Mouse (Mus musculus) thymus, adult 2 months (tissue): ENCODE results near the gene Sstr2.

ENCODE experiments used
- CTCF ChIP-seq: fragments of 200-500 bp; IDR thresholded peaks from 2 replicates; pipeline ENCODE4 v1.5.1; 2012; ENCODE audit warnings: mild to moderate bottlenecking, control low read depth, low read length, moderate library complexity, borderline replicate concordance; ENCODE audit not compliant: control insufficient read depth, poor library complexity, insufficient read depth; ENCODE audit errors: extremely low read depth
- POLR2A ChIP-seq: fragments of 200-500 bp; IDR thresholded peaks from 2 replicates; pipeline ENCODE4 v1.6.1; 2012; ENCODE audit warnings: mild to moderate bottlenecking, low read length, control low read depth, moderate library complexity; ENCODE audit not compliant: control insufficient read depth, poor library complexity, insufficient read depth; ENCODE audit errors: extremely low read depth

- no peak for TF ChIP-seq POLR2A
- no peak for TF ChIP-seq CTCF
Measured at GRCm38 (mm10) chr11:113666205-113666604, 47.1 kb downstream of the Sstr2 start.
